Mouse (Mus musculus): ENCODE data around the gene Rasl10a. TPM values are rescaled to one million over a fixed set of nuclear protein-coding genes. Genes with fewer than 3 reads are reported as not detected.

Gene Rasl10a
- polyA plus RNA-seq, 1 experiment: 6.9 TPM

GRCm38 (mm10) chr11:5046321-5046926 is 11.5 kb upstream of the Rasl10a start:
- TF ChIP-seq POLR2A (IDR thresholded peaks at IDR 0.05; ENCODE audit: borderline replicate concordance, extremely low read depth, low read depth, low read length): no peak
- no peak for TF ChIP-seq CTCF (IDR thresholded peaks at IDR 0.05; ENCODE audit: insufficient read depth, low read length)
- WGBS: 45% methylated on average over 12 of the region's 12 CpGs
- Histone ChIP-seq H3K4me1 (ENCODE audit: control insufficient read depth, insufficient read depth, low read length) (no peaks in the 10 kb centered on the region), H3K4me3 (replicated peaks; ENCODE audit: extremely low read depth, low read depth, low read length) (no peak overlapping the region)
- no peak for DNase-seq

- DNase-seq: no peak
- 83% methylated on average over 10 of the region's 10 CpGs for WGBS
- TF ChIP-seq POLR2A (IDR thresholded peaks at IDR 0.05; ENCODE audit: borderline replicate concordance, extremely low read depth, low read depth, low read length): no peak
- Histone ChIP-seq H3K4me3 (replicated peaks; ENCODE audit: extremely low read depth, low read depth, low read length) (no peak overlapping the region), H3K4me1 (ENCODE audit: control insufficient read depth, insufficient read depth, low read length) (no peaks in the 10 kb centered on the region)
These were observed 6.3 kb upstream of the Rasl10a start for GRCm38 (mm10) chr11:5051629-5052028.

- H3K4me1 ChIP-seq (ENCODE audit: control insufficient read depth, insufficient read depth, low read length): no peaks in the 10 kb centered on the region
- no peak overlapping the region for H3K4me3 ChIP-seq (replicated peaks; ENCODE audit: extremely low read depth, low read depth, low read length)
- no peak for DNase-seq
- no peak for TF ChIP-seq POLR2A (IDR thresholded peaks at IDR 0.05; ENCODE audit: borderline replicate concordance, extremely low read depth, low read depth, low read length)
- no peak for TF ChIP-seq CTCF (IDR thresholded peaks at IDR 0.05; ENCODE audit: insufficient read depth, low read length)
- 75% methylated on average over 10 of the region's 10 CpGs for WGBS
These were observed 5.6 kb upstream of the Rasl10a start for GRCm38 (mm10) chr11:5052200-5052854.

- 87% methylated on average over 14 of the region's 14 CpGs for WGBS
- H3K4me1 ChIP-seq (ENCODE audit: control insufficient read depth, insufficient read depth, low read length): peaks cover 4% of the 10 kb centered on the region; the same call in 1 of the 2 replicates
- H3K4me3 ChIP-seq (replicated peaks; ENCODE audit: extremely low read depth, low read depth, low read length): no peak overlapping the region
- DNase-seq: no peak
- no peak for TF ChIP-seq POLR2A (IDR thresholded peaks at IDR 0.05; ENCODE audit: borderline replicate concordance, extremely low read depth, low read depth, low read length)
- no peak for TF ChIP-seq CTCF (IDR thresholded peaks at IDR 0.05; ENCODE audit: insufficient read depth, low read length)
These were observed 3.8 kb upstream of the Rasl10a start for GRCm38 (mm10) chr11:5054151-5054550.

GRCm38 (mm10) chr11:5054874-5055273 is 3.1 kb upstream of the Rasl10a start:
- no peak for DNase-seq
- WGBS: 51% methylated on average over 6 of the region's 6 CpGs

GRCm38 (mm10) chr11:5055945-5056938 is 1.7 kb upstream of the Rasl10a start:
- WGBS: 79% methylated on average over 23 of the region's 23 CpGs
- TF ChIP-seq CTCF (IDR thresholded peaks at IDR 0.05; ENCODE audit: insufficient read depth, low read length) (no peak), POLR2A (IDR thresholded peaks at IDR 0.05; ENCODE audit: borderline replicate concordance, extremely low read depth, low read depth, low read length) (no peak)
- Histone ChIP-seq H3K4me3 (replicated peaks; ENCODE audit: extremely low read depth, low read depth, low read length) (no peak overlapping the region), H3K4me1 (ENCODE audit: control insufficient read depth, insufficient read depth, low read length) (peaks cover 10% of the 10 kb centered on the region)
- DNase-seq: no peak

More at GRCm38 (mm10) chr11:5054874-5055273, 3.1 kb upstream of the Rasl10a start:
- no peak overlapping the region for H3K4me3 ChIP-seq (replicated peaks; ENCODE audit: extremely low read depth, low read depth, low read length)
- peaks cover 10% of the 10 kb centered on the region for H3K4me1 ChIP-seq (ENCODE audit: control insufficient read depth, insufficient read depth, low read length)
- TF ChIP-seq POLR2A (IDR thresholded peaks at IDR 0.05; ENCODE audit: borderline replicate concordance, extremely low read depth, low read depth, low read length): no peak
- TF ChIP-seq CTCF (IDR thresholded peaks at IDR 0.05; ENCODE audit: insufficient read depth, low read length): no peak

GRCm38 (mm10) chr11:5057064-5057463 is 864 bp upstream of the Rasl10a start:
- no peak for TF ChIP-seq POLR2A (IDR thresholded peaks at IDR 0.05; ENCODE audit: borderline replicate concordance, extremely low read depth, low read depth, low read length)
- TF ChIP-seq CTCF (IDR thresholded peaks at IDR 0.05; ENCODE audit: insufficient read depth, low read length): no peak
- Histone ChIP-seq H3K4me1 (ENCODE audit: control insufficient read depth, insufficient read depth, low read length) (peaks cover 10% of the 10 kb centered on the region), H3K4me3 (replicated peaks; ENCODE audit: extremely low read depth, low read depth, low read length) (no peak overlapping the region)
- 71% methylated on average over 8 of the region's 8 CpGs for WGBS
- no peak for DNase-seq

- TF ChIP-seq CTCF (IDR thresholded peaks at IDR 0.05; ENCODE audit: insufficient read depth, low read length): no peak
- no peak for TF ChIP-seq POLR2A (IDR thresholded peaks at IDR 0.05; ENCODE audit: borderline replicate concordance, extremely low read depth, low read depth, low read length)
- no peak overlapping the region for H3K4me3 ChIP-seq (replicated peaks; ENCODE audit: extremely low read depth, low read depth, low read length)
- H3K4me1 ChIP-seq (ENCODE audit: control insufficient read depth, insufficient read depth, low read length): peaks cover 14% of the 10 kb centered on the region
- no peak for DNase-seq
- 38% methylated on average over 8 of the region's 8 CpGs for WGBS
These were observed 430 bp upstream of the Rasl10a start for GRCm38 (mm10) chr11:5057541-5057855.

GRCm38 (mm10) chr11:5058783-5059182 is 855 bp downstream of the Rasl10a start:
- Histone ChIP-seq H3K4me1 (ENCODE audit: control insufficient read depth, insufficient read depth, low read length) (peaks cover 24% of the 10 kb centered on the region), H3K4me3 (replicated peaks; ENCODE audit: extremely low read depth, low read depth, low read length) (no peak overlapping the region)
- TF ChIP-seq POLR2A (IDR thresholded peaks at IDR 0.05; ENCODE audit: borderline replicate concordance, extremely low read depth, low read depth, low read length) (no peak), CTCF (IDR thresholded peaks at IDR 0.05; ENCODE audit: insufficient read depth, low read length) (no peak)
- no peak for DNase-seq
- WGBS: 28% methylated on average over 9 of the region's 9 CpGs

Data from lung, adult 2 months (tissue).